Mouse (Mus musculus) CH12.LX (cell line): ENCODE results near the gene Tgm4.

Source experiments
- CHD2 ChIP-seq: IDR thresholded peaks from 2 replicates; pipeline ENCODE4 v1.6.1; 2011; ENCODE audit warnings: low read length, improper control_type of control experiment
- CTCF ChIP-seq, 2 experiments: IDR thresholded peaks in 1 of 2; conservative IDR thresholded peaks in 1 of 2; 2 replicates each; pipeline ENCODE4 v1.5.1; 2011 to 2012; ENCODE audit warnings: low read depth in 2 of 2, low read length in 2 of 2, improper control_type of control experiment in 1 of 2, inconsistent platforms in 1 of 2, mild to moderate bottlenecking in 1 of 2, moderate library complexity in 1 of 2
- EP300 ChIP-seq: IDR thresholded peaks from 2 replicates; pipeline ENCODE4 v1.6.1; 2011; ENCODE audit warnings: low read length, improper control_type of control experiment
- MAFK ChIP-seq: IDR thresholded peaks from 2 replicates; pipeline ENCODE4 v1.6.1; 2011; ENCODE audit warnings: low read length, improper control_type of control experiment; ENCODE audit not compliant: insufficient replicate concordance
- MXI1 ChIP-seq: IDR thresholded peaks from 2 replicates; pipeline ENCODE4 v1.6.1; 2011; ENCODE audit warnings: mild to moderate bottlenecking, low read depth, low read length, improper control_type of control experiment
- PAX5 ChIP-seq: IDR thresholded peaks from 2 replicates; pipeline ENCODE4 v1.6.1; 2012; ENCODE audit warnings: low read length, inconsistent platforms, mixed read lengths
- POLR2A ChIP-seq: IDR thresholded peaks from 2 replicates; pipeline ENCODE4 v1.6.1; 2011; ENCODE audit warnings: low read depth, mild to moderate bottlenecking, improper control_type of control experiment, low read length
- POLR2AphosphoS2 ChIP-seq: IDR thresholded peaks from 2 replicates; pipeline ENCODE4 v1.6.1; 2011; ENCODE audit warnings: low read depth, low read length, improper control_type of control experiment
- TCF12 ChIP-seq: IDR thresholded peaks from 2 replicates; pipeline ENCODE4 v1.6.1; 2014; ENCODE audit warnings: low read depth, mild to moderate bottlenecking, inconsistent platforms, low read length, improper control_type of control experiment
- USF1 ChIP-seq: IDR thresholded peaks from 2 replicates; pipeline ENCODE4 v1.6.1; 2014; ENCODE audit warnings: low read depth, mild to moderate bottlenecking, inconsistent platforms, low read length, improper control_type of control experiment
- ZMIZ1 ChIP-seq: IDR thresholded peaks from 2 replicates; pipeline ENCODE4 v1.6.1; 2012; ENCODE audit warnings: low read depth, mild to moderate bottlenecking, inconsistent platforms, low read length, improper control_type of control experiment

GRCm38 (mm10) chr9:123080355-123080754 lies 45.8 kb downstream of the Tgm4 start:
- no peak for TF ChIP-seq PAX5
- no peak for TF ChIP-seq TCF12
- no peak for TF ChIP-seq CTCF (conservative IDR thresholded peaks at IDR 0.05 in 1 of 2, IDR thresholded peaks at IDR 0.05 in 1 of 2; ENCODE audit: low read depth in 2 of 2, low read length in 2 of 2)
- TF ChIP-seq POLR2A, result no peak
- no peak for TF ChIP-seq USF1
- no peak for TF ChIP-seq MAFK
- no peak for TF ChIP-seq CHD2
- TF ChIP-seq POLR2AphosphoS2, result no peak
- no peak for TF ChIP-seq ZMIZ1
- no peak for TF ChIP-seq MXI1
- TF ChIP-seq EP300, result no peak
